Mouse (Mus musculus) lung, adult 10 weeks (tissue): Measurements from ENCODE around the gene Slc30a9. TPM values are rescaled to one million over a fixed set of nuclear protein-coding genes. Genes with fewer than 3 reads are reported as not detected.

Experiments
- polyA plus RNA-seq: library from polyadenylated mRNA; stranded (reverse); fragments of 350-450 nt; fragmentation: Illumina TruSeq; extraction: RNeasy Lipid Tissue Mini Kit (QIAGEN cat#74804); gene quantifications from one replicate; pipeline ENCODE4 v1.2.3, GENCODE M21; 2014; ENCODE audit warnings: low read depth, low replicate concordance; ENCODE audit not compliant: insufficient read depth

Gene Slc30a9
- polyA plus RNA-seq: 38.2 TPM

GRCm38 (mm10) chr5:67306698-67307521 lies at the start of gene Slc30a9:
TSS of gene Slc30a9 (plus strand) at chr5:67306955.

GRCm38 (mm10) chr5:67260531-67261371 lies 46.0 kb upstream of the Slc30a9 start, which contains the start of gene Tmem33:
TSS of gene Tmem33 (plus strand) at chr5:67260565.

Other genes with a start within 250 kb of the Slc30a9 start
- gene Phox2b, start 207.7 kb upstream of the Slc30a9 start, polyA plus RNA-seq: not detected
- 45.5 TPM for gene Tmem33, start 46.4 kb upstream of the Slc30a9 start, polyA plus RNA-seq
- 0.59 TPM for gene Bend4, start 121.4 kb downstream of the Slc30a9 start, polyA plus RNA-seq